Mouse (Mus musculus) stomach, postnatal 0 days (tissue): ENCODE measurements around the gene Arfgap1.

ENCODE experiments used
- CTCF ChIP-seq: IDR thresholded peaks from 2 replicates; pipeline ENCODE4 v1.5.1; 2016; ENCODE audit warnings: antibody characterized with exemption, low read depth, mild to moderate bottlenecking, moderate library complexity
- EP300 ChIP-seq: optimal IDR thresholded peaks from 2 replicates; pipeline ENCODE3; 2016; ENCODE audit warnings: antibody characterized with exemption

DNA sequence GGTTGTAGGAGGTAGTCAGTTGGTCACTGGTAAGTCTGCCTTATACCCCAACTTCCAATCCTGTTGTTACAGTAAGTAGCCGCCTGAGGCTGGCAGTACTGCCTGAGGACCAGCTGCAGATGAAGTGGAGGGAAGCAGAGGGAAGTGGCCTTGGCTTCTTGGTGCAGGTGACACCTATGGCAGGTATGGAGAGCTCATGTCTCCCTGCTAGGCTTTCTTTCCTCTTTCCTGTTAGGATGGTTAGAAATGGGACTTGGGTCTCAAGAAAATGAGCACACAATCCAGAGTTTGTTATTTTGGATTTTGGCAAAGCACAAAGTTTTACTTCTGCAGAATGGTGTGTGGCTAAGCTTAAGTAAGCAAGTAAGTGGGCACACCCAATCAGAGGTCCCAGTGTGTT lies 21.9 kb downstream of the Arfgap1 start:
- TF ChIP-seq CTCF (no peak), EP300 (no peak)
